Mouse (Mus musculus) heart, embryonic 14.5 days (tissue): Measurements from ENCODE around the gene Fgd3. TPM values are rescaled to one million over a fixed set of nuclear protein-coding genes. Genes with fewer than 3 reads are reported as not detected.

Experiments
- ATAC-seq: fragments of 200-750 bp; cut with Nextera tagmentation; 2 replicates; pipeline ENCODE4 v1.8.0; 2017; ENCODE audit warnings: low read depth, moderate TSS enrichment; ENCODE audit not compliant: insufficient number of reproducible peaks, insufficient read depth, low FRiP score
- H3K27ac ChIP-seq, 2 experiments: fragments of 200-500 bp in 1 of 2; fragments of 300-500 bp in 1 of 2; sonication (generic) in 1 of 2; replicated peaks in 1 of 2; 2 replicates each; pipeline ENCODE4 v1.5.1; 2012 to 2014; ENCODE audit warnings: low read depth in 2 of 2, low read length in 2 of 2, control low read depth in 1 of 2, mild to moderate bottlenecking in 1 of 2, mixed read lengths in 1 of 2; ENCODE audit not compliant: control insufficient read depth in 1 of 2, insufficient read depth in 1 of 2
- H3K27me3 ChIP-seq: fragments of 300-500 bp; sonication (generic); 2 replicates; pipeline ENCODE4 v1.6.1; 2014; ENCODE audit warnings: mild to moderate bottlenecking, low read length, control low read depth; ENCODE audit not compliant: control insufficient read depth, insufficient read depth
- H3K36me3 ChIP-seq: fragments of 300-500 bp; sonication (generic); 2 replicates; pipeline ENCODE4 v1.6.1; 2014; ENCODE audit warnings: mild to moderate bottlenecking, control low read depth, low read length, mixed read lengths; ENCODE audit not compliant: control insufficient read depth, insufficient read depth
- H3K4me1 ChIP-seq, 2 experiments: fragments of 200-500 bp in 1 of 2; fragments of 300-500 bp in 1 of 2; sonication (generic) in 1 of 2; 2 replicates each; pipeline ENCODE4 v1.6.1; 2012 to 2014; ENCODE audit warnings: low read length in 2 of 2, control low read depth in 1 of 2, mixed read lengths in 1 of 2; ENCODE audit not compliant: control insufficient read depth in 2 of 2, insufficient read depth in 2 of 2
- H3K4me2 ChIP-seq: fragments of 300-500 bp; sonication (generic); 2 replicates; pipeline ENCODE4 v1.6.1; 2014; ENCODE audit warnings: mild to moderate bottlenecking, low read length
- H3K4me3 ChIP-seq, 2 experiments: fragments of 200-500 bp in 1 of 2; fragments of 300-500 bp in 1 of 2; sonication (generic) in 1 of 2; 2 replicates each; pipeline ENCODE4 v1.5.1; 2012 to 2014; ENCODE audit warnings: low read length in 2 of 2, mild to moderate bottlenecking in 2 of 2, control low read depth in 1 of 2, low read depth in 1 of 2, moderate library complexity in 1 of 2; ENCODE audit not compliant: control insufficient read depth in 1 of 2, insufficient read depth in 1 of 2
- H3K9ac ChIP-seq: fragments of 300-500 bp; sonication (generic); 2 replicates; pipeline ENCODE4 v1.6.1; 2014; ENCODE audit warnings: mild to moderate bottlenecking, low read length
- H3K9me3 ChIP-seq: fragments of 300-500 bp; sonication (generic); 2 replicates; pipeline ENCODE4 v1.6.1; 2016; ENCODE audit warnings: low read length, control low read depth; ENCODE audit not compliant: control insufficient read depth
- WGBS: fragments of 180-500 bp; shearing (Covaris S2); extraction: QIAGEN DNeasy Blood & Tissue Kit; methylation state at CpG from one replicate; pipeline ENCODE4 v1.1.7; 2014; 5-methylcytosine and 5-hydroxymethylcytosine counted together
- polyA plus RNA-seq: library from polyadenylated mRNA; unstranded; fragments of >200 nt; fragmentation: Nextera tagmentation; extraction: Ambion mirVana; gene quantifications from 2 replicates; pipeline ENCODE4 v1.2.1, GENCODE M21; 2014

The Fgd3 gene
- polyA plus RNA-seq, 1 experiment from 2014 or later = 0.09 TPM

GRCm38 (mm10) chr13:49237617-49238016 is 82.5 kb downstream of the Fgd3 start:
- Histone ChIP-seq H3K27me3 (no peaks in the 10 kb centered on the region), H3K9ac (no peak overlapping the region), H3K4me2 (no peak overlapping the region), H3K4me1 (peaks cover 0 to 3% of the 10 kb centered on the region in 2 experiments; a peak in 1 of 4 replicates), H3K9me3 (no peaks in the 10 kb centered on the region), H3K4me3 (no peak overlapping the region), H3K36me3 (no peaks in the 10 kb centered on the region), H3K27ac (no peak overlapping the region)
- no peak for ATAC-seq
- 82% methylated on average over 8 of the region's 8 CpGs for WGBS

- Histone ChIP-seq H3K36me3 (no peaks in the 10 kb centered on the region), H3K9ac (no peak overlapping the region), H3K27ac (no peak overlapping the region), H3K27me3 (no peaks in the 10 kb centered on the region), H3K4me3 (no peak overlapping the region), H3K9me3 (no peaks in the 10 kb centered on the region), H3K4me1 (no peaks in the 10 kb centered on the region), H3K4me2 (no peak overlapping the region)
- ATAC-seq = no peak
- WGBS = 91% methylated on average over 4 of the region's 4 CpGs
Measured at GRCm38 (mm10) chr13:49234711-49235110, 85.4 kb downstream of the Fgd3 start.

- Histone ChIP-seq H3K27ac (no peak overlapping the region), H3K4me3 (no peak overlapping the region), H3K4me1 (no peaks in the 10 kb centered on the region), H3K9ac (no peak overlapping the region), H3K27me3 (no peaks in the 10 kb centered on the region), H3K4me2 (no peak overlapping the region), H3K36me3 (no peaks in the 10 kb centered on the region), H3K9me3 (no peaks in the 10 kb centered on the region)
- ATAC-seq = no peak
- WGBS = 82% methylated on average over 8 of the region's 8 CpGs
Measured at GRCm38 (mm10) chr13:49233792-49234572, 86.1 kb downstream of the Fgd3 start.

GRCm38 (mm10) chr13:49225633-49226032 is 94.5 kb downstream of the Fgd3 start:
- Histone ChIP-seq H3K4me3 (no peak overlapping the region), H3K27me3 (peaks cover 11% of the 10 kb centered on the region; the same call in 1 of the 2 replicates), H3K9ac (no peak overlapping the region), H3K27ac (no peak overlapping the region), H3K36me3 (no peaks in the 10 kb centered on the region), H3K4me1 (no peaks in the 10 kb centered on the region; a peak in 1 of 4 replicates), H3K9me3 (no peaks in the 10 kb centered on the region), H3K4me2 (no peak overlapping the region)
- 30% methylated on average over 4 of the region's 4 CpGs for WGBS
- no peak for ATAC-seq

GRCm38 (mm10) chr13:49225159-49225558 is 95.0 kb downstream of the Fgd3 start:
- Histone ChIP-seq H3K4me1 (no peaks in the 10 kb centered on the region; a peak in 1 of 4 replicates), H3K9me3 (no peaks in the 10 kb centered on the region), H3K36me3 (no peaks in the 10 kb centered on the region), H3K4me3 (no peak overlapping the region), H3K27me3 (peaks cover 11% of the 10 kb centered on the region; the same call in 1 of the 2 replicates), H3K9ac (no peak overlapping the region), H3K4me2 (no peak overlapping the region), H3K27ac (no peak overlapping the region)
- WGBS = 67% methylated on average over 3 of the region's 3 CpGs
- no peak for ATAC-seq

- H3K27me3 ChIP-seq = peaks cover 11% of the 10 kb centered on the region; the same call in 1 of the 2 replicates
- no peak overlapping the region for H3K9ac ChIP-seq
- H3K27ac ChIP-seq = no peak overlapping the region
- H3K4me1 ChIP-seq = no peaks in the 10 kb centered on the region; a peak in 1 of 4 replicates
- H3K36me3 ChIP-seq = no peaks in the 10 kb centered on the region
- no peaks in the 10 kb centered on the region for H3K9me3 ChIP-seq
- no peak for ATAC-seq
- WGBS = 35% methylated on average over 6 of the region's 6 CpGs
- H3K4me2 ChIP-seq = 0 out of 2 replicates have a peak overlapping the region, but pooled peaks have one; percentile 32
- no peak overlapping the region for H3K4me3 ChIP-seq
Measured at GRCm38 (mm10) chr13:49224729-49225128, 95.4 kb downstream of the Fgd3 start.

- H3K4me1 ChIP-seq = no peaks in the 10 kb centered on the region; a peak in 1 of 4 replicates
- no peak for ATAC-seq
- 0 out of 2 replicates have a peak overlapping the region, but pooled peaks have one; percentile 3 for H3K9ac ChIP-seq
- no peaks in the 10 kb centered on the region for H3K36me3 ChIP-seq
- H3K27me3 ChIP-seq = peaks cover 11% of the 10 kb centered on the region; the same call in 1 of the 2 replicates
- H3K4me2 ChIP-seq = peak overlapping the region; percentile 32; the same call in 1 of the 2 replicates
- no peak overlapping the region for H3K4me3 ChIP-seq
- WGBS = 9% methylated on average over 10 of the region's 10 CpGs
- H3K27ac ChIP-seq = no peak overlapping the region
- H3K9me3 ChIP-seq = no peaks in the 10 kb centered on the region
Measured at GRCm38 (mm10) chr13:49224314-49224713, 95.8 kb downstream of the Fgd3 start.
